12 mouse cellular contexts compared by ENCODE assay signal in the genomic region with DNA sequence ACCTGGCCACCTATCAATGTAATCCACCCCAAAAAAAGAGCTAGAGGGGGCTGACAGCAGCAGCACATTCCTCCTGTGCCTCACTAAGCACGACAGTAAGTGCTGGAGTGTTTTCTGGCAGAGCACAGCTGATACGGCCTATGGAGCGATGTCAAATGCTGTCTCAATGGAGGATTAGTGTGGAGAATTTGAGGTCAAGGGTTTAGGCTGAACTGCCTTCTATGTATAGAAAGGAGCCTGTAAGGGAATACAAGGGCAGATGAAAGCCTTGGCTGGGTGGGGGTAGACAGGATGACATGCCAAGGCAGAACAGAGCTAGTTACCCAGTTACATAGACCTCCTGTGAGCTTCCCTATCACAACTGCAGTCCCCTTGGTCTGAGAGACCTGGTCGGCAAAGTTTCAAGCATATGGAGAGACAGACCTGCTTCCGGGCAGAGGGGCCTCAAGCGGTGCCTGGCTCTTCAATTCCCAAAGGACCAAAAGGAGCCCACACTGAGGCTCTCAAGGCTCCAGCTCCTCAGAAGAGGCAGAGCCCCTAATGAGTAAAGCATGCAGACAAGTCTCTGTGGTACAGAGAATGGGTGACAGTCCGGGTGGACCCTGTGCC. TPM values are rescaled to one million over a fixed set of nuclear protein-coding genes. Genes with fewer than 3 reads are reported as not detected.
A peak's percentile ranks its signal among the peaks of the same experiment; 100 is the strongest.
DNase-seq lines count a peak whose midpoint lies in the region; ATAC-seq and TF ChIP-seq lines count a peak whose summit lies in the region.
"Had no signal": no experiment of that assay in that cellular context is flagged by ENCODE, and none has a peak within 500 bp of the region (broad histone marks: within the 10 kb centered on the region; RNA-seq: fewer than 3 reads in every experiment).

No protein-coding gene starts in this region.

- no peak overlapping the region for H3K4me2 ChIP-seq in liver, embryonic 11.5 days

- peak; percentile 85 for DNase-seq in heart, embryonic 10.5 days (ENCODE audit: low spot score)
- DNase-seq in heart, adult 9 months (ENCODE audit: low spot score in 2 of 2), result no peak
- DNase-seq in liver, embryonic 11.5 days (ENCODE audit: low spot score), result no peak
- no peak for DNase-seq in liver
- peak; percentile 18 for DNase-seq in brain, embryonic 14.5 days (ENCODE audit: low read depth)
- no peak for DNase-seq in cerebellum, adult 18-20 months
- DNase-seq: cerebellum, adult 11-12 months; kidney, adult 9 months; liver, postnatal 0 days had no signal

- 45% methylated on average over 7 of the region's 7 CpGs for WGBS in heart, embryonic 10.5 days
- WGBS in liver, embryonic 11.5 days, result 68% methylated on average over 7 of the region's 7 CpGs

- no peaks in the 10 kb centered on the region for H3K27me3 ChIP-seq in heart, embryonic 10.5 days (ENCODE audit: insufficient read depth, poor library complexity, severe bottlenecking)
- H3K27me3 ChIP-seq in liver, embryonic 11.5 days (replicated peaks; ENCODE audit: control insufficient read depth, insufficient read depth, low read length), result no peaks in the 10 kb centered on the region

- no peak for TF ChIP-seq POLR2A in brain, embryonic 14.5 days (IDR thresholded peaks at IDR 0.05; ENCODE audit: borderline replicate concordance, extremely low read depth, insufficient read depth, insufficient read length, poor library complexity, severe bottlenecking)

- H3K36me3 ChIP-seq in heart, embryonic 10.5 days, result peaks cover 29% of the 10 kb centered on the region
- peaks cover 10% of the 10 kb centered on the region for H3K36me3 ChIP-seq in liver, embryonic 11.5 days (ENCODE audit: control insufficient read depth, insufficient read depth, low read length)

- H3K4me3 ChIP-seq in heart, embryonic 10.5 days, result no peak overlapping the region
- no peak overlapping the region for H3K4me3 ChIP-seq in liver, embryonic 11.5 days (ENCODE audit: low read depth, low read length)

- TF ChIP-seq CTCF in brain, embryonic 14.5 days (IDR thresholded peaks at IDR 0.05; ENCODE audit: borderline replicate concordance, extremely low read depth, insufficient read depth, insufficient read length), result no peak

- H3K9me3 ChIP-seq in heart, embryonic 10.5 days, result no peaks in the 10 kb centered on the region
- H3K9me3 ChIP-seq in liver, embryonic 11.5 days (ENCODE audit: control insufficient read depth, low read length), result no peaks in the 10 kb centered on the region

- H3K27ac ChIP-seq in heart, embryonic 10.5 days, result peak overlapping the region; percentile 80
- H3K27ac ChIP-seq in liver, embryonic 11.5 days (ENCODE audit: low read depth, low read length), result 0 out of 2 replicates have a peak overlapping the region, but pooled peaks have one; percentile 2
- H3K27ac ChIP-seq: hindbrain, postnatal 0 days had no signal

- no peak overlapping the region for H3K9ac ChIP-seq in liver, embryonic 11.5 days (ENCODE audit: low read depth, low read length)
- H3K9ac ChIP-seq: liver, postnatal 0 days had no signal

- ATAC-seq in liver, embryonic 11.5 days (replicated peaks; ENCODE audit: low FRiP score), result no peak
- 0 out of 2 replicates have a peak, but pooled peaks have one; percentile 10 for ATAC-seq in erythroblast, adult 5-6 weeks (replicated peaks; ENCODE audit: low FRiP score, poor library complexity, severe bottlenecking)
- ATAC-seq: forebrain, embryonic 14.5 days; hindbrain, postnatal 0 days had no signal

- peaks cover 74% of the 10 kb centered on the region for H3K4me1 ChIP-seq in heart, embryonic 10.5 days
- peaks cover 28% of the 10 kb centered on the region for H3K4me1 ChIP-seq in liver, embryonic 11.5 days (replicated peaks; ENCODE audit: control insufficient read depth, insufficient read depth, low read length)

RNA-seq across cellular contexts. Expression of a gene that starts 29.2 kb away (rescaled TPM):
- polyA plus RNA-seq in heart, embryonic 10.5 days (2016; fragmentation: Nextera tagmentation; extraction: Ambion mirVana), result 37.7 and 60.1 TPM in 2 replicates
- 19.2 and 19.8 TPM in 2 replicates for polyA plus RNA-seq in liver, embryonic 11.5 days (2014; fragmentation: Nextera tagmentation; extraction: Ambion mirVana)
- polyA plus RNA-seq in brain, embryonic 14.5 days (2012; rRNA removed), result 0.33 and 0.86 TPM in 2 replicates
- total RNA-seq in erythroblast, adult 5-6 weeks (2015; ENCODE audit: low replicate concordance), result 9.6 and 16.9 TPM in 2 replicates
- 19.7 and 23.0 TPM in 2 replicates for total RNA-seq in erythroblast, adult 5-6 weeks (2017; ENCODE audit: low replicate concordance)

RNA-seq across cellular contexts. Expression of a gene that starts 39.9 kb away (rescaled TPM):
- 10.9 and 12.9 TPM in 2 replicates for polyA plus RNA-seq in heart, embryonic 10.5 days (2016; fragmentation: Nextera tagmentation; extraction: Ambion mirVana)
- polyA plus RNA-seq in liver, embryonic 11.5 days (2014; fragmentation: Nextera tagmentation; extraction: Ambion mirVana), result 5.3 TPM in 2 replicates
- 20.5 and 21.1 TPM in 2 replicates for polyA plus RNA-seq in brain, embryonic 14.5 days (2012; rRNA removed)
- not detected in 2 replicates for total RNA-seq in erythroblast, adult 5-6 weeks (2015; ENCODE audit: low replicate concordance)
- 0.60 TPM in 1 of 2 replicates, not detected in the other for total RNA-seq in erythroblast, adult 5-6 weeks (2017; ENCODE audit: low replicate concordance)

Comparison
In these comparisons a context has a peak if more than half of its experiments do, and no peak if none do; other contexts are left out.
1. DNase-seq: peak in heart, embryonic 10.5 days (single experiment) and brain, embryonic 14.5 days (single experiment); none in heart, adult 9 months (0 of 2), liver, embryonic 11.5 days (single experiment), liver (single experiment) and cerebellum, adult 18-20 months (0 of 2).
2. RNA of a gene that starts 29.2 kb away (polyA plus RNA-seq): 37.7 to 60.1 TPM in heart, embryonic 10.5 days and 19.2 to 19.8 TPM in liver, embryonic 11.5 days; 0.33 to 0.86 TPM in brain, embryonic 14.5 days; every median in the first group is over 10 times any median in the second.